Mouse (Mus musculus) spleen, adult 12 weeks (tissue): ENCODE results near the gene Zbtb34.

Source experiments
- DNase-seq: peaks from one replicate; pipeline ENCODE4 v3.0.0; 2022; ENCODE audit warnings: low spot score

The Zbtb34 gene

GRCm38 (mm10) chr2:33445741-33446140 is 14.6 kb upstream of the Zbtb34 start:
- no peak for DNase-seq

- no peak for DNase-seq
These were observed 13.7 kb upstream of the Zbtb34 start for GRCm38 (mm10) chr2:33444862-33445261.

GRCm38 (mm10) chr2:33444358-33444757 is 13.2 kb upstream of the Zbtb34 start:
- DNase-seq, result no peak

- no peak for DNase-seq
These were observed 11.6 kb upstream of the Zbtb34 start for GRCm38 (mm10) chr2:33442701-33443100.

GRCm38 (mm10) chr2:33440893-33441292 is 9.8 kb upstream of the Zbtb34 start:
- DNase-seq, result no peak

- no peak for DNase-seq
These were observed 9.0 kb upstream of the Zbtb34 start for GRCm38 (mm10) chr2:33439980-33440670.

GRCm38 (mm10) chr2:33439471-33439881 is 8.4 kb upstream of the Zbtb34 start:
- DNase-seq, result no peak

GRCm38 (mm10) chr2:33438377-33438776 is 7.3 kb upstream of the Zbtb34 start:
- DNase-seq, result no peak

- no peak for DNase-seq
These were observed 6.1 kb upstream of the Zbtb34 start for GRCm38 (mm10) chr2:33437184-33437583.

- no peak for DNase-seq
These were observed 5.0 kb upstream of the Zbtb34 start for GRCm38 (mm10) chr2:33436035-33436580.

GRCm38 (mm10) chr2:33435036-33435650 is 4.0 kb upstream of the Zbtb34 start:
- DNase-seq, result no peak

- no peak for DNase-seq
These were observed 1.8 kb upstream of the Zbtb34 start for GRCm38 (mm10) chr2:33432877-33433276.

- no peak for DNase-seq
These were observed 898 bp downstream of the Zbtb34 start for GRCm38 (mm10) chr2:33430081-33430770.

- no peak for DNase-seq
These were observed 1.8 kb downstream of the Zbtb34 start for GRCm38 (mm10) chr2:33429339-33429738.

- no peak for DNase-seq
These were observed 4.3 kb downstream of the Zbtb34 start for GRCm38 (mm10) chr2:33426640-33427398.

- DNase-seq, result no peak
These were observed 13.7 kb downstream of the Zbtb34 start for GRCm38 (mm10) chr2:33417454-33417853.

GRCm38 (mm10) chr2:33414019-33414418 is 17.1 kb downstream of the Zbtb34 start:
- no peak for DNase-seq

- no peak for DNase-seq
These were observed 19.0 kb downstream of the Zbtb34 start for GRCm38 (mm10) chr2:33412111-33412510.

- DNase-seq, result no peak
These were observed 27.6 kb downstream of the Zbtb34 start for GRCm38 (mm10) chr2:33403511-33404003.

- DNase-seq, result no peak
These were observed 28.5 kb downstream of the Zbtb34 start for GRCm38 (mm10) chr2:33402638-33403037.

GRCm38 (mm10) chr2:33402236-33402635 is 28.9 kb downstream of the Zbtb34 start:
- no peak for DNase-seq

- no peak for DNase-seq
These were observed 29.9 kb downstream of the Zbtb34 start for GRCm38 (mm10) chr2:33401217-33401616.
